Mouse (Mus musculus) heart, postnatal 10 days (tissue): Measurements from ENCODE around the gene Ajap1. TPM values are rescaled to one million over a fixed set of nuclear protein-coding genes. Genes with fewer than 3 reads are reported as not detected.
A peak's percentile ranks its signal among the peaks of the same experiment; 100 is the strongest.

ENCODE experiments used
- DNase-seq, 2 experiments: peaks; one replicate each; pipeline ENCODE4 v3.0.0; 2021
- intact Hi-C: fragments of 180-260 bp; cut with DNase I; formaldehyde crosslinking; loops from one replicate; pipeline ENCODE4 v1.15.1; 2025
- total RNA-seq, 2 experiments: library from RNA; stranded (reverse); gene quantifications; 2 replicates each; pipeline ENCODE4 v1.2.3; 2021

Ajap1 gene
- total RNA-seq, 2 experiments from 2014 or later, result 0.07 to 0.29 TPM

GRCm38 (mm10) chr4:153458821-153459220 lies 23.8 kb downstream of the Ajap1 start:
- intact Hi-C loops, result no loop called here
- DNase-seq, result no peak

DNA sequence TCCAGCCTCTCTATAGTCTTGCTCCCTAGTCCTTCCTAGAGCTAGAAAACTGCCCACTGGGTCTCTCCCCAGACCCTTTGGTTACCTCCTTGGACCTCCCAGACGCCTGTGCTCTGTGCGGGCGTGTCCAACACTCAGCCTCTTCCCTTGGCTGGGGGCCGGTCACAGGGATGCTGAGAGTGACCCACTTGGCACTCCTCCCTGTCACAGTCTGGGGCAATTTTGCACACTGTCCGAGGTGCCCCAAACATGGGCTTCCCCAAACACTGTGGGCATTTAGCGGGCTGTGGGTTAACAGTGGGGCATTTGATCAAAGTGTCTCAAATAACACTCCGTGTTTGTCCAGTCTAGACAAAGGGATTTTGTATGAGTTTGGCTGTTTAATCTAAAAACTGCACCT lies 29.1 kb downstream of the Ajap1 start:
- intact Hi-C loops, result no loop called here
- DNase-seq, result no peak

DNA sequence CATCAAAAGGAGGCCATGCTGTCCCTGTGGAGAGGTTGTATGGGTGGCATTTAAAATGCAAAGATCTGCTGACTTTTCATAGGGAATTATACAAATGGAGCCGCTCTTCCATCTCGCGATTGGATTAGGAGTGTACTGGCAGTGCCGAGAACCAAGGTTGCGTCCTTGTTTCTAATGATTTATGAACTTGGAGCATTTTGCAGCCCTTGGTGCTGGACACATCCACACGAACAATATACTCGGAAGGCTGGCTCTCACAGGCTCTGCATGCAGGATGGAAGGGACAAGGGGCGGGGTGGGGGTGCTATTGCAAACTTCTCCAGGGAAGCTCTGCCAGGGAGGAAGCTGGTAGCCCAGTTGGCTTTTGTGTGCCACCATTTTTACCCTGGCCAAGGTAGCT lies 31.1 kb downstream of the Ajap1 start:
- DNase-seq, result no peak
- intact Hi-C loops, result no loop called here

DNA sequence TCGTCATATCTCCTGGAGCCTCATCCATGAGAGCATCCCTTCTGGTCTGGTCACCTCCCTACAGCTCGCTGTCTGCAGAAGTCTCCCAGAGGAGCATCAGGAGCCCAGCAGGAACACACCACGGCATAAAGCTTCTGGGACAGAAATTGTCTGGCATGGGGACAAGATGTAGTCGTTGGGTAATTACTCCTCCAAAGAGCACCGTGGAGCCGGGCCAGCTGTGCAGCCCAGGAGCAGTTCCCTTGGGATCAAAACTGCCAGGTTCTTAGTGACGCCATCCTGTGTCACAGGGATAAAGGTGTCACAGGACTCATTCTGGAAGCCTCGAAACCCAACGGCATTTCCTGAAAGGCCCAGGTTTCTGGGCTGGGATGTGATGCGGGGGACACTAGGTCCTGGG lies 40.1 kb downstream of the Ajap1 start:
- DNase-seq, result no peak
- intact Hi-C loops, result no loop called here

DNA sequence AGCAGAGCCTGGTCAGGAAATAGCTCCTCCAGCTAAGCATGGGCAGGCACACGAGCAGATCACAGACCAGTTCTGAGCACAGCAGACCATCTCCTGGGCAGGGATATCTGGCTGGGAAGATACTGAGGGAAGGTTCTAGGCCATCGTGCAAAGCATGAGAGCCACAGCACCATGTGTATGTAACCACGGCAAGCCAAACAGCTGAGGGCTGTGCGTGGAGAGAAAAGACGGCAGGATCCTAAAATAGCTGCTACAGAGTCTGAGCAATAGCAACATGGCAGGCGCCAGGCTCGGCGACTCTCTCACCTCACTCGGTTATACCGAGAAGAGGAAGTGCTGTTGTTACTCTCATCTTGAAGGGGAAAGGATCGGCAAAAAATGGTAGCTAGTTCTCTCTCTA lies 42.7 kb downstream of the Ajap1 start:
- DNase-seq, result no peak
- intact Hi-C loops, result no loop called here

DNA sequence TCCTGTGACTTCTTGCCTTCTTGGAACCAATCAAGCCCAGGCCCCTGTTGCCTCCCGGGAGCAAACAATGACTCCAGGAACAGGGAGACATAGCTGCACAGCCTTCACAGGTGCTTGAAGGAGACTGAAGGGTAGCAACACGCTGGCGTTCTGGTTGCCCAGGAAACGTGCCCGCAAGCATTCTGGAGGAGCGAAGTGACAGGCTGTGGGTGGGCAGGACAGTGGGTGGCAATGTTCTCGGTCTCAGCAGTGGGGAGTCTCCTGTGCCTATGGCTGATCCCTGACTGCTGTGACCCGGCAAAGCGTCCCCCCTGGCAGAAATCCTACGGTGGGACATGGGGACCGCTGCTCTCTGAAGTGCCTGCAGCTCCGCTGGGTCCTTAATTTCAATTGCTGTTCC lies 43.6 kb downstream of the Ajap1 start:
- intact Hi-C loops, result no loop called here
- DNase-seq, result no peak

GRCm38 (mm10) chr4:153437196-153437595 lies 45.4 kb downstream of the Ajap1 start:
- DNase-seq, result no peak
- intact Hi-C loops, result no loop called here

DNA sequence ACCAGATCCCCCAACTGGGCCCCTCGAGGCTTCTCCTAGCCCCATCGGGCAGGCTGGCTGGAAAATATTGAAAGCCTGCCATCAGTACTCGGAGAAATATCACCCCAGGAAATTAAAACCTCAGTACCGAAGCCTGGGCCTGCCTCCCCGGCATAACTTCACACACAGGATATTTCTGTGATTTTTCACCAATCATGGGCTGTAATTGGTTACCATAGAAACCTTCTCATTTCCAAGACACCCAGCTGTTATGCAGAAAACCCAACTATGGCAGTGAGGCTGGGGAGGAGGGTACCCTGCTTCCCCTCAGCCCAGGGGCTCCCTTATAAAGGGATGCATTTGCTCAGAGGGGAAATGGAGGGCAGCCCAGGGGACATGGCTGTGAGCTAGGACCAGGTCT lies 46.7 kb downstream of the Ajap1 start:
- DNase-seq, result no peak
- intact Hi-C loops, result no loop called here

- no peak for DNase-seq
- intact Hi-C loops, result no loop called here
These were observed 52.6 kb downstream of the Ajap1 start for GRCm38 (mm10) chr4:153429971-153430370.

GRCm38 (mm10) chr4:153425961-153426656 lies 56.5 kb downstream of the Ajap1 start:
- intact Hi-C loops, result no loop called here
- no peak for DNase-seq

DNA sequence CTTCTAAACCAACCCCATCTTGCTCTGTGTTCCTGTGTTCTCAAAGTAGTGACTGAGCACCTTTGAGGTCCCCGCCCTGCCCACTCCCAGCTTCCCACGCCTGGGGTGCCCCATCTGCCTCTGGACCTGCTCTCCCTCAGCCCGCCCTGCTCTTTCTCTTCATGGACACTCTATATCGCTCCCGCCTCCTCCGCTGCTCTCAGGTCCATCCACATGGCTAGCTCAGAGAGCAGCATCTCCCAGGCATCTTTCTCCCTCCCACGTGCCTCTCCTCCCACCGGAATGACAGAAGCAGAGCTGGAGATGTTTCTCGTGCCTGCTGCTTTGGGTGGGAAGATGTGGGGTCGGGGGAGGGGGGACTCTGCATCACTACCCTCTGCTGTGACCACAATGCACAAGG lies 58.3 kb downstream of the Ajap1 start:
- no peak for DNase-seq
- intact Hi-C loops, result no loop called here

DNA sequence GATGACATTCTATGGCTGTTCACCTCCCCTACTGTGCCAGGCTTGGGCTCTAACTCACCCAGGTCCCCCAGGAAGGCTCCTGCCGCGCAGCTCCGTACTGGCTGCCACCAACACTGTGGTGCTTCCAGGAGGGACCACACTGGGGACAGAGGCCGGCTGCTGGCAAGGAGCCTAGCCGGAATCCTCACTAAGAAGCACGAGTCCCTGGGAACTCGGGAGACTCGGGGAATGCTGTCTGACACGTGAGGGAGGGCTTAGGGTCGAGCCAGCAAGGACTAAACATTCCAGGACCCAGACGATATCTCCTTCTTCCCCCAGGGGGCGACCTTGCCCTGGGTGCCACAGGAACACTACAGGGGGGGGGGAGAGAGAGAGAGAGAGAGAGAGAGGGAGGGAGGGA lies 64.7 kb downstream of the Ajap1 start:
- peak; percentile 8 to 42 for DNase-seq
- intact Hi-C loops, result no loop called here

- DNase-seq, result peak in 1 of 2 experiments; percentile 6
- intact Hi-C loops, result no loop called here
These were observed 65.3 kb downstream of the Ajap1 start for GRCm38 (mm10) chr4:153417164-153417896.

DNA sequence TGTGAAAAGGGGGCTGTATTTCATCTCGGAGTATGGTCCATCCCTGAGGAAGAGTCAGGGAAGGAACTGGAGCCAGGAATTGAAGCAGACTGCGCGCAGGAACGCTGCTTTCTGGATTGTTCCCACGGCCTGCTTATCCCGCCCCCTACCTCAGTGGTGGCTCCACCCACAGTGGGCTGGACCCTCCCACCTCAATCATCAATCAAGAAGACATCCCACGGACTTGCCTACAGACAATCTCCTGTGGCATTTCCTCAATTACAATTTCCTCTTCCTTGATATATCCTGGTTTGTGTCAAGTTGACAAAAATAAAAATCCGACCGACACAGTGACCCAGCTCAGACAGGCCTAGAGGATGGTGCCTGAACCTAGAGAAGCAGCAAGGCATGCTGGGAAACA lies 66.5 kb downstream of the Ajap1 start:
- intact Hi-C loops, result no loop called here
- no peak for DNase-seq

DNA sequence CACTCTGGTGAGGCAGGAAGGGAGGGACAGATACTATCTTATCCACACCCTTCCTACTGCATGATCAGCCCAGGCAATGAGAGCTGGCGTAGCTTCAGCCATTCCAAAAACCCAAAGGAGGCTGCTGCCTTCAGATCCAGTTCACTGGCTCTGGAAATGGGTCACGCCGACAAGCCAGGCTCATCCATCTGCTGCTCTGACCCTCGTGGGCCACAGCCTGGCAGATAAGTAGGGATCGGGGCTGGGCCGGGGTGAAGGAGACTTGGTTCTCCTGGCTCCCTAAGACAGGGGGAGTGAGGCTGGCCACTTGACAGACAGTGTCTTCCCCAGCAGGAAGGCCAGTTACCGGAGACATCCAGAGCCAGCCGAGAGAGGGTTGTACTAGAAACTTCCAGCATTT lies 84.2 kb downstream of the Ajap1 start:
- intact Hi-C loops, result no loop called here
- DNase-seq, result no peak

DNA sequence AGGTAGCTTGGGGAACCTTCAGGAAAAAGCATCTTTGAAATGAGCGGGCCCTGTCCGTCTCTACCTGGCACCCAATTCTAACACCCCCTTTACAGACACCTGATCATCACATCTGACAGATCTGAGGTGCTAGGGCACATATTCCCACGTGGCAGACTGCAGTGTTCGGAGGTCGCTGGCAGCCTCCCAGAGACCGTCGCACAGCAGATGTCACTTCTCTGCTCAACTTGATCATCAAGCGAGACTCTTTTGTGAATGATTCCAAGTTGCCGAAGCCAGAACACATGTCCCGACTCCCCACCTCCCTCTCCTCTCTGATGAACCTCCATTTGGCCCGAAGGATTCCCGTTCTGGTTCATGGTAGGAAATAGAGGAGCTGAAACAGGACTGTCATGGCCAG lies 95.1 kb downstream of the Ajap1 start:
- intact Hi-C loops, result no loop called here

DNA sequence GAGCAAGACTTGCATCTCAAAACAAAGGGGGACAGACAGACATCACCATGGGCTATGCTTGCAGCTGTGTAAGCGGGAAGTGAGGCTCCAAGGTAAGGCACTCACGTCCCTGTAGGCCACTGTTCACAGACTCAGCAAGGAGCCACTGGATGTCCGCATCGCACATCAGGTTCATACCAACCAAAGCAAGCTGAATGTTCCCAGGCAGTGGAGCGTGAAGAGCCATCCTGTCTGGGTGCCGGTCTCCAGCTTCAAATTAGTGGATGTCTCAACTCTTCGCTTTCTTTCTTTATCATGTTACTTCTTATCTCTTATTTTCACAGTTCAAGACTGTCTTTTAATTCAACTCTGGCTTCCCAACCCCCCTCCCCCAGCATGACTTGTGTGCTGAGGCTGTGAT lies 101.2 kb downstream of the Ajap1 start:
- no peak for DNase-seq
- intact Hi-C loops, result no loop called here

More for the DNA sequence above, 95.1 kb downstream of the Ajap1 start:
- DNase-seq, result no peak

GRCm38 (mm10) chr4:153380885-153381284 lies 101.7 kb downstream of the Ajap1 start:
- intact Hi-C loops, result no loop called here

GRCm38 (mm10) chr4:153377981-153378380 lies 104.6 kb downstream of the Ajap1 start:
- intact Hi-C loops, result loop anchor here (5.0 kb wide), 1 partner anchor 201 kb away; no protein-coding TSS in a partner anchor

More at GRCm38 (mm10) chr4:153380885-153381284, 101.7 kb downstream of the Ajap1 start:
- no peak for DNase-seq

GRCm38 (mm10) chr4:153374233-153374632 lies 108.4 kb downstream of the Ajap1 start:
- intact Hi-C loops, result no loop called here
- no peak for DNase-seq

More at GRCm38 (mm10) chr4:153377981-153378380, 104.6 kb downstream of the Ajap1 start:
- DNase-seq, result peak; percentile 6 to 15

GRCm38 (mm10) chr4:153373125-153373524 lies 109.5 kb downstream of the Ajap1 start:
- DNase-seq, result no peak
- intact Hi-C loops, result no loop called here

DNA sequence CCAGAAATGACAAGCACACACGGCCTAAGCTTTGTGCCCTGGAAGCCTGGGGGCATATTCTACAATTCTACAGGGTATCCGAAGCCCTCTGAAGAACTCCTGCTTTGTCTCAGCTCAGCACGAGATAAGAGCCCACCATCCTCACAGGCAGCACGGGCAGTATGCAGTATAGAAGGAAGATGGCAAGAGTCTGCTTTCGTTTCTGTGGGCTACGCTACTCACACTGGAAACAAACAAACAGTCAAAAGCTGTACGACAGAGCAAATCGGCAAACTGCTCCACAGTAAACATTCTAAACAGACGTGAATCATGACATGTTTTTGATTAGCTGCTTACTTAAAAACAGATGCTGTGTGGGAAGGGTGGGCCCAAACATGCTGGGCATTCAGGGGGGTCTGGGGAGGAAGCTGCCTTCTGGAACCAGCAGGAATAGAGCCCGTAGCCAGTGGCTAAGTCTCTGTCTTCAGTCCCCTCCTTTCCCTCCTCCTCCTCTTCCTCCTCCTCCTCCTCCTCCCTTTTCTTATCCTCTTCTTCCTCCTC lies 113.9 kb downstream of the Ajap1 start:
- DNase-seq, result no peak
- intact Hi-C loops, result no loop called here
